Mouse (Mus musculus) left cerebral cortex, postnatal 10 days (tissue): ENCODE measurements around the gene Hmga1. TPM values are rescaled to one million over a fixed set of nuclear protein-coding genes. Genes with fewer than 3 reads are reported as not detected.
A peak's percentile ranks its signal among the peaks of the same experiment; 100 is the strongest.

Experiments used
- DNase-seq, 2 experiments: peaks; one replicate each; pipeline ENCODE4 v3.0.0; 2021 to 2022; ENCODE audit warnings: low spot score in 2 of 2, mixed read lengths in 1 of 2; ENCODE audit errors: extremely low spot score in 1 of 2
- intact Hi-C: fragments of 180-260 bp; cut with DNase I; formaldehyde crosslinking; loops from one replicate; pipeline ENCODE4 v1.15.1; 2025
- total RNA-seq, 2 experiments: library from RNA; stranded (reverse); gene quantifications; 2 replicates each; pipeline ENCODE4 v1.2.3; 2021

Gene Hmga1
- total RNA-seq, 2 experiments from 2014 or later, result 40.6 TPM

- intact Hi-C loops, result no loop called here
These were observed 1.2 kb upstream of the Hmga1 start for GRCm38 (mm10) chr17:27555075-27555511.

GRCm38 (mm10) chr17:27555512-27556172 is 655 bp upstream of the Hmga1 start:
- DNase-seq, result peak in 1 of 2 experiments; percentile 87
- intact Hi-C loops, result no loop called here

More at GRCm38 (mm10) chr17:27555075-27555511, 1.2 kb upstream of the Hmga1 start:
- DNase-seq, result peak in 1 of 2 experiments; percentile 75

- DNase-seq, result peak in 1 of 2 experiments; percentile 80
- intact Hi-C loops, result no loop called here
These were observed 1.1 kb downstream of the Hmga1 start for GRCm38 (mm10) chr17:27557181-27557926.

- DNase-seq, result no peak
- intact Hi-C loops, result no loop called here
These were observed 1.8 kb downstream of the Hmga1 start for GRCm38 (mm10) chr17:27557927-27558661.

GRCm38 (mm10) chr17:27558845-27559244 is 2.5 kb downstream of the Hmga1 start:
- no peak for DNase-seq
- intact Hi-C loops, result no loop called here

GRCm38 (mm10) chr17:27559596-27559995 is 3.3 kb downstream of the Hmga1 start:
- intact Hi-C loops, result no loop called here

GRCm38 (mm10) chr17:27560926-27561480 is 4.7 kb downstream of the Hmga1 start:
- intact Hi-C loops, result no loop called here
- DNase-seq, result no peak

More at GRCm38 (mm10) chr17:27559596-27559995, 3.3 kb downstream of the Hmga1 start:
- no peak for DNase-seq

- DNase-seq, result peak in 1 of 2 experiments; percentile 63
- intact Hi-C loops, result no loop called here
These were observed 5.7 kb downstream of the Hmga1 start for GRCm38 (mm10) chr17:27561809-27562526.

- intact Hi-C loops, result no loop called here
- DNase-seq, result no peak
These were observed 7.5 kb downstream of the Hmga1 start for GRCm38 (mm10) chr17:27563771-27564244.

GRCm38 (mm10) chr17:27564391-27565162 is 8.3 kb downstream of the Hmga1 start:
- DNase-seq, result no peak
- intact Hi-C loops, result no loop called here

GRCm38 (mm10) chr17:27565163-27565941 is 9.1 kb downstream of the Hmga1 start, which contains the start of gene AI413582:
Gene AI413582 (minus strand): TSS chr17:27565756.
- peak; percentile 91 to 96 for DNase-seq
- intact Hi-C loops, result no loop called here

- intact Hi-C loops, result no loop called here
- DNase-seq, result no peak
These were observed 9.6 kb downstream of the Hmga1 start for GRCm38 (mm10) chr17:27565942-27566267.

GRCm38 (mm10) chr17:27568228-27568627 is 11.9 kb downstream of the Hmga1 start:
- no peak for DNase-seq
- intact Hi-C loops, result no loop called here

- no peak for DNase-seq
- intact Hi-C loops, result loop anchor here (2.0 kb wide), 1 partner anchor 55 kb away; no protein-coding TSS in a partner anchor
These were observed 15.0 kb downstream of the Hmga1 start for GRCm38 (mm10) chr17:27571315-27571714.

GRCm38 (mm10) chr17:27573772-27574320 is 17.5 kb downstream of the Hmga1 start:
- no peak for DNase-seq
- intact Hi-C loops, result no loop called here

GRCm38 (mm10) chr17:27574470-27575115 is 18.3 kb downstream of the Hmga1 start:
- peak; percentile 70 to 84 for DNase-seq
- intact Hi-C loops, result no loop called here
